Mouse (Mus musculus): Measurements from ENCODE around the gene 6030458C11Rik. TPM values are rescaled to one million over a fixed set of nuclear protein-coding genes. Genes with fewer than 3 reads are reported as not detected.

The 6030458C11Rik gene
- total and polyA plus RNA-seq, 3 experiments: 17.5 to 38.3 (median 30.6) TPM

DNA sequence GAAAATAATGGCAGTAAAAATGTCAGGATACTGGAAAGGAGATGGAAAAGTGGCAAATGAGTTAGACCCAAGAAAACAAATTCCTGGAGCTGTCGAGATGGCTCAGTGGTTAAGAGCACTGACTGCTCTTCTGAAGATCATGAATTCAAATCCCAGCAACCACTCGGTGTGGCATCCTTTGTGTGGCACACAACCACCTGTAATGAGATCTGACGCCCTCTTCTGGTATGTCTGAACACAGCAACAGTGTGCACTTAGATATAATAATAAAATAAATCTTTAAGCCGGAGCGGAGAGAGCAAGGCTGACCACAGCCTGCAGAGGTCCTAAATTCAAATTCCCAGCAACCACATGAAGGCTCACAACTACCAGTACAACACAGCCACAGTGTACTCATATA is 35.9 kb downstream of the 6030458C11Rik start:
- Histone ChIP-seq H3K36me3 (replicated peaks in 1 of 2; ENCODE audit: control insufficient read depth in 1 of 2, insufficient read depth in 1 of 2, low read length in 1 of 2) (no peaks in the 10 kb centered on the region), H3K9me3 (replicated peaks; ENCODE audit: low read length) (peaks cover 5% of the 10 kb centered on the region), H3K9ac (ENCODE audit: insufficient read depth, low read depth) (no peak overlapping the region), H3K4me2 (ENCODE audit: insufficient read depth, low read depth, poor library complexity, severe bottlenecking) (no peak overlapping the region), H3K4me3 (replicated peaks in 1 of 3; ENCODE audit: low read depth in 2 of 3, low read length in 2 of 3, poor library complexity in 1 of 3) (no peak overlapping the region), H3K79me2 (replicated peaks; ENCODE audit: control insufficient read depth, extremely low read depth, insufficient read depth, poor library complexity, severe bottlenecking) (no peaks in the 10 kb centered on the region), H3K4me1 (ENCODE audit: control insufficient read depth in 1 of 2, insufficient read depth in 2 of 2) (peaks cover 4 to 31% of the 10 kb centered on the region in 2 experiments), H3K27ac (ENCODE audit: insufficient read depth, low read depth) (no peak overlapping the region), H3K27me3 (replicated peaks) (no peaks in the 10 kb centered on the region)
- in situ Hi-C loops (cut with MboI; ENCODE audit: low pct_ligation_motif_present, low pct_unique_long_range_greater_than_20kb, low sequenced_read_pairs) (no loop called here), dilution Hi-C loops (cut with MboI; ENCODE audit: extremely low pct_ligation_motif_present, extremely low pct_unique_long_range_greater_than_20kb, low sequenced_read_pairs) (no loop called here)
- TF ChIP-seq PAX5 (IDR thresholded peaks at IDR 0.05; ENCODE audit: low read length): no peak
- no peak for TF ChIP-seq GABPA (IDR thresholded peaks at IDR 0.05; ENCODE audit: insufficient replicate concordance, low read depth, low read length)
- no peak for TF ChIP-seq BHLHE40 (IDR thresholded peaks at IDR 0.05; ENCODE audit: low read depth, low read length)
- no peak for TF ChIP-seq ETS1 (conservative IDR thresholded peaks at IDR 0.05; ENCODE audit: low read depth, low read length)
- no peak for TF ChIP-seq MEF2A (IDR thresholded peaks at IDR 0.05; ENCODE audit: borderline replicate concordance, low read depth, low read length)
- no peak for TF ChIP-seq UBTF (IDR thresholded peaks at IDR 0.05; ENCODE audit: low read depth, low read length)
- TF ChIP-seq NRF1 (IDR thresholded peaks at IDR 0.05; ENCODE audit: low read depth, low read length): no peak
- no peak for TF ChIP-seq MAX (IDR thresholded peaks at IDR 0.05; ENCODE audit: low read length)
- TF ChIP-seq ZKSCAN1 (IDR thresholded peaks at IDR 0.05; ENCODE audit: borderline replicate concordance, low read depth, low read length): no peak
- TF ChIP-seq TCF12 (IDR thresholded peaks at IDR 0.05; ENCODE audit: low read depth, low read length): no peak
- TF ChIP-seq CTCF (conservative IDR thresholded peaks at IDR 0.05 in 1 of 2, IDR thresholded peaks at IDR 0.05 in 1 of 2; ENCODE audit: low read depth in 2 of 2, low read length in 2 of 2): peak; percentile 19 to 53; a peak in 2 of 4 replicates
- no peak for TF ChIP-seq POLR2A (IDR thresholded peaks at IDR 0.05; ENCODE audit: low read depth, low read length)
- TF ChIP-seq SMC3 (IDR thresholded peaks at IDR 0.05; ENCODE audit: low read depth, low read length): peak; percentile 34; the same call in 1 of the 2 replicates
- TF ChIP-seq NELFE (IDR thresholded peaks at IDR 0.05; ENCODE audit: low read depth, low read length): no peak
- no peak for TF ChIP-seq MYC (IDR thresholded peaks at IDR 0.05; ENCODE audit: low read depth, low read length)
- TF ChIP-seq SIN3A (IDR thresholded peaks at IDR 0.05; ENCODE audit: low read length): no peak
- peak; percentile 24 for TF ChIP-seq RAD21 (IDR thresholded peaks at IDR 0.05; ENCODE audit: low read depth, low read length)
- TF ChIP-seq ELF1 (IDR thresholded peaks at IDR 0.05; ENCODE audit: low read depth, low read length): no peak
- TF ChIP-seq RCOR1 (conservative IDR thresholded peaks at IDR 0.05; ENCODE audit: low read depth, low read length): no peak
- no peak for TF ChIP-seq JUN (IDR thresholded peaks at IDR 0.05; ENCODE audit: insufficient read depth, low read depth, low read length)
- TF ChIP-seq ZC3H11A (IDR thresholded peaks at IDR 0.05; ENCODE audit: low read depth, low read length): no peak
- no peak for TF ChIP-seq ZMIZ1 (IDR thresholded peaks at IDR 0.05; ENCODE audit: low read depth, low read length)
- TF ChIP-seq IRF4 (IDR thresholded peaks at IDR 0.05; ENCODE audit: low read depth, low read length): 0 out of 2 replicates have a peak, but pooled peaks have one; percentile 1
- no peak for TF ChIP-seq CHD2 (IDR thresholded peaks at IDR 0.05; ENCODE audit: low read length)
- no peak for TF ChIP-seq HCFC1 (IDR thresholded peaks at IDR 0.05; ENCODE audit: low read depth, low read length)
- no peak for TF ChIP-seq POLR2AphosphoS2 (IDR thresholded peaks at IDR 0.05; ENCODE audit: low read depth, low read length)
- TF ChIP-seq USF2 (conservative IDR thresholded peaks at IDR 0.05; ENCODE audit: low read depth, low read length): no peak
- DNase-seq (ENCODE audit: extremely low read depth): peak; percentile 43

Measured in CH12.LX (cell line).